Mouse (Mus musculus): ENCODE measurements around the gene Haus8. TPM values are rescaled to one million over a fixed set of nuclear protein-coding genes. Genes with fewer than 3 reads are reported as not detected.
"Not testable (repeated sequence)": the region's sequence is repeated elsewhere in the genome, so short reads cannot be mapped to it uniquely, and the experiment has no call there.

Gene Haus8
- total and polyA plus RNA-seq, 3 experiments = 21.0 to 30.3 (median 25.1) TPM

DNA sequence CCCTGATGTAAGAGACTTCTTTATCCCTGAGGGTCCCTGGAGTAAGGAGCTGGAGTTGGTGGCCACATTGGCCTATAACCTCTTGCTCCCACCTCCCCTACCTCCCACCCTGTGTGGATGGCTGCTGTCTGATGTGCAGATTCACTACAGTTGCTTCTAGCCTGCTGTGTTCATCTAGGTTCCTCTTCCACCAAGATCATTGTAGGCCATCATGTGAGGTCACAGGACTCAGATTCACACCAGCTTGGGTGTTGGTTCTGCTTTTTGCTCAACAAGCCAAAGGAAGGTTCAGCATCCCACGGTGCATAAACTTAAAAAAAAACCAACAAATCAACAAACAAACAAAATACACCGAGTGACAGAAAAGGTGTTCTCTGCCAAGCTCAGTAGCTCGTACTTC, 21.2 kb upstream of the Haus8 start:
- peaks cover 29 to 63% of the 10 kb centered on the region in 2 experiments for H3K36me3 ChIP-seq (replicated peaks in 1 of 2; ENCODE audit: control insufficient read depth in 1 of 2, insufficient read depth in 1 of 2, low read length in 1 of 2)

GRCm38 (mm10) chr8:71291351-71291750, 18.6 kb upstream of the Haus8 start:
- TF ChIP-seq MAX (IDR thresholded peaks at IDR 0.05; ENCODE audit: low read length) (no peak), MYC (IDR thresholded peaks at IDR 0.05; ENCODE audit: low read depth, low read length) (no peak), ELF1 (IDR thresholded peaks at IDR 0.05; ENCODE audit: low read depth, low read length) (no peak), UBTF (IDR thresholded peaks at IDR 0.05; ENCODE audit: low read depth, low read length) (no peak), ETS1 (conservative IDR thresholded peaks at IDR 0.05; ENCODE audit: low read depth, low read length) (no peak)
- Histone ChIP-seq H3K9me3 (replicated peaks; ENCODE audit: low read length) (no peaks in the 10 kb centered on the region), H3K79me2 (replicated peaks; ENCODE audit: control insufficient read depth, extremely low read depth, insufficient read depth, poor library complexity, severe bottlenecking) (peaks cover 9% of the 10 kb centered on the region; the same call in 1 of the 2 replicates), H3K4me2 (ENCODE audit: insufficient read depth, low read depth, poor library complexity, severe bottlenecking) (no peak overlapping the region), H3K27me3 (replicated peaks) (no peaks in the 10 kb centered on the region), H3K9ac (ENCODE audit: insufficient read depth, low read depth) (no peak overlapping the region), H3K4me1 (ENCODE audit: control insufficient read depth in 1 of 2, insufficient read depth in 2 of 2) (peaks cover 14 to 32% of the 10 kb centered on the region in 2 experiments), H3K27ac (ENCODE audit: insufficient read depth, low read depth) (no peak overlapping the region), H3K36me3 (replicated peaks in 1 of 2; ENCODE audit: control insufficient read depth in 1 of 2, insufficient read depth in 1 of 2, low read length in 1 of 2) (peaks cover 27 to 62% of the 10 kb centered on the region in 2 experiments), H3K4me3 (replicated peaks in 1 of 3; ENCODE audit: low read depth in 2 of 3, low read length in 2 of 3, poor library complexity in 1 of 3) (no peak overlapping the region)
- in situ Hi-C loops (cut with MboI; ENCODE audit: low pct_ligation_motif_present, low pct_unique_long_range_greater_than_20kb, low sequenced_read_pairs) (no loop called here), dilution Hi-C loops (cut with MboI; ENCODE audit: extremely low pct_ligation_motif_present, extremely low pct_unique_long_range_greater_than_20kb, low sequenced_read_pairs) (no loop called here)
- no peak for DNase-seq (ENCODE audit: extremely low read depth)

More for the DNA sequence above, 21.2 kb upstream of the Haus8 start:
- DNase-seq (ENCODE audit: extremely low read depth); H3K4me2 ChIP-seq (ENCODE audit: insufficient read depth, low read depth, poor library complexity, severe bottlenecking); H3K79me2 ChIP-seq (replicated peaks; ENCODE audit: control insufficient read depth, extremely low read depth, insufficient read depth, poor library complexity, severe bottlenecking); H3K27ac ChIP-seq (ENCODE audit: insufficient read depth, low read depth); H3K9me3 ChIP-seq (replicated peaks; ENCODE audit: low read length); H3K9ac ChIP-seq (ENCODE audit: insufficient read depth, low read depth); H3K4me3 ChIP-seq (replicated peaks in 1 of 3; ENCODE audit: low read depth in 2 of 3, low read length in 2 of 3, poor library complexity in 1 of 3); in situ Hi-C loops (cut with MboI; ENCODE audit: low pct_ligation_motif_present, low pct_unique_long_range_greater_than_20kb, low sequenced_read_pairs); H3K27me3 ChIP-seq (replicated peaks); dilution Hi-C loops (cut with MboI; ENCODE audit: extremely low pct_ligation_motif_present, extremely low pct_unique_long_range_greater_than_20kb, low sequenced_read_pairs): not testable (repeated sequence)
- H3K4me1 ChIP-seq (ENCODE audit: control insufficient read depth in 1 of 2, insufficient read depth in 2 of 2) = peaks cover 29 to 57% of the 10 kb centered on the region in 2 experiments

GRCm38 (mm10) chr8:71290911-71291310, 18.2 kb upstream of the Haus8 start:
- Histone ChIP-seq H3K27me3 (replicated peaks) (no peaks in the 10 kb centered on the region), H3K4me3 (replicated peaks in 1 of 3; ENCODE audit: low read depth in 2 of 3, low read length in 2 of 3, poor library complexity in 1 of 3) (no peak overlapping the region), H3K27ac (ENCODE audit: insufficient read depth, low read depth) (no peak overlapping the region), H3K36me3 (replicated peaks in 1 of 2; ENCODE audit: control insufficient read depth in 1 of 2, insufficient read depth in 1 of 2, low read length in 1 of 2) (peaks cover 27 to 64% of the 10 kb centered on the region in 2 experiments), H3K9me3 (replicated peaks; ENCODE audit: low read length) (no peaks in the 10 kb centered on the region), H3K4me1 (ENCODE audit: control insufficient read depth in 1 of 2, insufficient read depth in 2 of 2) (peaks cover 10 to 32% of the 10 kb centered on the region in 2 experiments), H3K9ac (ENCODE audit: insufficient read depth, low read depth) (no peak overlapping the region), H3K79me2 (replicated peaks; ENCODE audit: control insufficient read depth, extremely low read depth, insufficient read depth, poor library complexity, severe bottlenecking) (peaks cover 9% of the 10 kb centered on the region; the same call in 1 of the 2 replicates), H3K4me2 (ENCODE audit: insufficient read depth, low read depth, poor library complexity, severe bottlenecking) (no peak overlapping the region)
- no peak for DNase-seq (ENCODE audit: extremely low read depth)
- in situ Hi-C loops (cut with MboI; ENCODE audit: low pct_ligation_motif_present, low pct_unique_long_range_greater_than_20kb, low sequenced_read_pairs) (no loop called here), dilution Hi-C loops (cut with MboI; ENCODE audit: extremely low pct_ligation_motif_present, extremely low pct_unique_long_range_greater_than_20kb, low sequenced_read_pairs) (no loop called here)
- TF ChIP-seq TCF12 (IDR thresholded peaks at IDR 0.05; ENCODE audit: low read depth, low read length) = no peak
- TF ChIP-seq NRF1 (IDR thresholded peaks at IDR 0.05; ENCODE audit: low read depth, low read length) = no peak
- TF ChIP-seq ZMIZ1 (IDR thresholded peaks at IDR 0.05; ENCODE audit: low read depth, low read length) = no peak
- TF ChIP-seq ZNF384 (IDR thresholded peaks at IDR 0.05; ENCODE audit: low read depth, low read length) = no peak
- no peak for TF ChIP-seq CHD2 (IDR thresholded peaks at IDR 0.05; ENCODE audit: low read length)
- TF ChIP-seq ZC3H11A (IDR thresholded peaks at IDR 0.05; ENCODE audit: low read depth, low read length) = no peak
- TF ChIP-seq MAZ (IDR thresholded peaks at IDR 0.05; ENCODE audit: low read depth, low read length) = no peak
- no peak for TF ChIP-seq UBTF (IDR thresholded peaks at IDR 0.05; ENCODE audit: low read depth, low read length)
- TF ChIP-seq MYC (IDR thresholded peaks at IDR 0.05; ENCODE audit: low read depth, low read length) = no peak
- no peak for TF ChIP-seq SMC3 (IDR thresholded peaks at IDR 0.05; ENCODE audit: low read depth, low read length)
- TF ChIP-seq ZKSCAN1 (IDR thresholded peaks at IDR 0.05; ENCODE audit: borderline replicate concordance, low read depth, low read length) = no peak
- TF ChIP-seq RAD21 (IDR thresholded peaks at IDR 0.05; ENCODE audit: low read depth, low read length) = no peak
- TF ChIP-seq KAT2A (IDR thresholded peaks at IDR 0.05; ENCODE audit: insufficient replicate concordance, low read length) = no peak
- no peak for TF ChIP-seq JUN (IDR thresholded peaks at IDR 0.05; ENCODE audit: insufficient read depth, low read depth, low read length)
- TF ChIP-seq MAX (IDR thresholded peaks at IDR 0.05; ENCODE audit: low read length) = no peak
- no peak for TF ChIP-seq USF2 (conservative IDR thresholded peaks at IDR 0.05; ENCODE audit: low read depth, low read length)
- TF ChIP-seq TBP (conservative IDR thresholded peaks at IDR 0.05; ENCODE audit: low read depth, low read length) = no peak
- no peak for TF ChIP-seq ETS1 (conservative IDR thresholded peaks at IDR 0.05; ENCODE audit: low read depth, low read length)

Measured in CH12.LX (cell line).